Mouse (Mus musculus) liver, adult (tissue): ENCODE results near the gene Aaed1.

ENCODE experiments used
- GATA4 ChIP-seq: IDR thresholded peaks from 2 replicates; pipeline ENCODE4 v1.6.1; 2014; ENCODE audit warnings: mild to moderate bottlenecking, low read length; ENCODE audit not compliant: insufficient replicate concordance

Gene Aaed1

DNA sequence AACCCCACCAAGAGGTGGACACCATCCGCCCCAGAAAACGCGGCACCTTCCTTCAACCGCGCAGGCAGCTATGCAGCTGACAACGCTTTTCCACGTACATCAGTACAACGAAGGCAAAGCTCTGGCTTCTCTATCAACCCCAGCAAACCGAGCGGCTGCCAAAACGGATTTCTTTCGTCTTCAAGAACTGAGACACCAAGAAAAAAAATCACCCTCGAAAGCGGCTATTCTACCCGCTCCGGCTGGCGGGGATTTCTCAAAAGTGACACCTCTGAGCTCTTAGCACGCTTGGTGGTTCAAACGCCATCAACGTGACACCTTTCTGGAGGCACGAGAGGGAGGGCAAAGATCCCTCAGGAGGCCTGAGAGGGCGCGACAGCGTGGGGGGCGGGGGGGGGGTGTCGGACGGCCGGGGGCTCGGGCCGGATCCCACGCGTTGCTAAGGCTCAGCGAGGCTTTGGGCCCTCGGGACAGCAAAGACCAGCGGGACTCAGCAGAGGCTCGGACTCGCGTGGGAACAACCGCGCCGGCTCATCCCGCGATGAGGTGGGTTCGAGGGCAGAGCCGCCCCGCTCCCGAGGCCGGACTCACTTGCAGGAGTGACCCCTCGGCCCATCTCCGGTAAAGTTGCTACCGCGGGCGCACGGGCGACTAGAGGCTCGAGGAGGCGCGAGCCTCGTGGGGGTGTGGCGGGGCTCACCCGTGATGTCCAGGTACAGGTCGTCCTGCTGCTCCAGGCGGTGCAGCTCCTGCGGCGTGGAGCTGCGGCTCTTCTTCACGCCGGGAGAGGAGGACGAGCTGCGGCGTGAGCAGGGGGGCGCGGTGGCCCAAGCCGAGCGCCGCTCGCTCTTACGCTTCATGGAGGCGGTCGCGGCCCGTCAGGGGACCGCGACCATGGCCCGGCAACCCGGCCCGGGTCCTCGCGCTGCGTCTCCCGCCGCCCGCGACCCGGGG, 38.3 kb downstream of the Aaed1 start:
- no peak for TF ChIP-seq GATA4

- TF ChIP-seq GATA4: no peak
These were observed 39.2 kb downstream of the Aaed1 start for GRCm38 (mm10) chr13:64273352-64273751.

DNA sequence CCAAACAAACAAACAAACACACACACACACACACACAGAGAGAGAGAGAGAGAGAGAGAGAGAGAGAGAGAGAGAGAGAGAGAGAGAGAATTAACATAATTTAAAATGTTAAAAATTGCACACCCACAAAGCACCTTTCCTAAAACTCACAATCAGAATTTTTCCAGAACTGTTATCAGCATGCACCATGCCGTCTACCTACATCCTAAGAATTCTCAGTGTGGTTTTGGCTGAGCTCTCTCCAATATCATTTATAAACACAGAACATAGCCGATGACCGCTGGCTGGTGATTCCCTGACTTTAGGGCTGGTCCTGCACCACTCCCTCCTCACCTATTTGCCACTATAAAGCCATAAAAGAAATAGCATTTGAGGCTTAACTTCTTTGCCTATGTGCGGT, 44.1 kb downstream of the Aaed1 start:
- TF ChIP-seq GATA4: no peak

- no peak for TF ChIP-seq GATA4
These were observed 45.4 kb downstream of the Aaed1 start for GRCm38 (mm10) chr13:64267151-64267550.

DNA sequence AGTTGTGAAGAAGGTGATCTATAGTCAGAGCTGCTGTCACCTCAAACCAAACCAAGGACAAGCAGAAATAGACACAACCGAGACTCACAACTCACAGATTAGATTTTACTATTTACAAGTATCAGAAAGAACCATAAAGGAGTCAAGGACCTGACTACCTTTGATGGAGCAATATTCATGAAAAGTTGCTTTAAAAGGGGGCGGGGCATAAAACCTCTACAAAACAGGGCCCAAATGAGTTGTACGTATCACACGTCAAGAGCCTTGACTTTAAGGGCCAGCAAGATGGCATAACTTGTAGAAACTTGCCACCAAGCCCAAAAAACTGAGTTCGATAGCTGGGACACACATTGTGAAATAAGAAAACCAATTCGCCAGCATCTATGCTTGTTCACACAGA, 47.9 kb downstream of the Aaed1 start:
- TF ChIP-seq GATA4: no peak

GRCm38 (mm10) chr13:64259903-64260302, 52.6 kb downstream of the Aaed1 start:
- no peak for TF ChIP-seq GATA4

DNA sequence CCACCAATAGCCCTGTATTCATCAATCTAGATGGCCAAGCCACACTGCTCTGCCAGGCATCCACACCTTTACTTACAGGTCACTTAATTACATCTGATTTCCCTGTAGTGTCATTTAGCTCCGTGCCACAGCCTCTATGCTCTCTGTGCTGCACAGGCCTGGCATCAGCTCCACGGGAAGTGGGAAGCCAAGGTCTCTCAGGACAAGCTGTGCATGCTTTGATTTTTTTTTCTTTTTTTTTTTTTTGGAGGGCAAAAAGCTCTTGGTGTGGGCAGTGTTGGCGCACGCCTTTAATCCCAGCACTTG, 54.0 kb downstream of the Aaed1 start:
- TF ChIP-seq GATA4: no peak

- TF ChIP-seq GATA4: no peak
These were observed 54.5 kb downstream of the Aaed1 start for GRCm38 (mm10) chr13:64257814-64258515.

DNA sequence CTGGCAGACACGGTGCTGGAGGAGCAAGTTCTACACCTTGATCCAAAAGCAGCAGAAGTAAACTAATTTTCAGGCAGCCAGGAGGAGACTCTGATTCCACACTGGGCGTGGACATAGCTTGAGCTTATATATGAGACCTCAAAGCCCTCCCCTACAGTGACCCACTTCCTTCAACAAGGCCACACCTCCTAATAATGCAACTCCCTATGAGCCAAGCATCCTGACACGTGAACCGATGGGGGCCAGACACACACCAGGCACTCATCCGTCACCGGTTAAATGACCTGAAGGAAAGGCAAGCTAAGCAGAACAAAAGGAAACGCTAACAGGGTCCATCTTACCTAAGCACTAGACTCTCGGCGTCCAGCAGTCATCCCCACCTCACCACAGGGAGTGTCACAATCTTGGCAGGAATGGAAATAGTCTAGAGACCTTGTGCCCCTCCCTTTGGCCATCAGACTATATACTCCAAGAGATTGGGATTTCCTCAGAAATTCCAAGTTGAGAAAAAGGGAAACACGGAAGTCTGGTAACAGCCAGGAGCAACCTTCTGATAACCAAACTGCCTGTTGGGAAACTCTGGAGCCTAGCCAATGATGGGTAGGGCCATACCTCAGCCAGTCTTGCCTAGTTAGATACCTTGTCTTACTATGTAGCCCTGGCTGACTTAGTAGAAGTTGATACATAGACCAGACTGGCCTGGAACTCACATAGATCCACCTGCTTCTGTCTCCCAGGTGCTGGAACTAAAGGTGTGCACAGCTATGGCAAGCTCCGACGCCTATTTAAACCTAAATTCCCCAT, 55.3 kb downstream of the Aaed1 start:
- TF ChIP-seq GATA4: no peak

- no peak for TF ChIP-seq GATA4
These were observed 58.8 kb downstream of the Aaed1 start for GRCm38 (mm10) chr13:64253697-64254096.

DNA sequence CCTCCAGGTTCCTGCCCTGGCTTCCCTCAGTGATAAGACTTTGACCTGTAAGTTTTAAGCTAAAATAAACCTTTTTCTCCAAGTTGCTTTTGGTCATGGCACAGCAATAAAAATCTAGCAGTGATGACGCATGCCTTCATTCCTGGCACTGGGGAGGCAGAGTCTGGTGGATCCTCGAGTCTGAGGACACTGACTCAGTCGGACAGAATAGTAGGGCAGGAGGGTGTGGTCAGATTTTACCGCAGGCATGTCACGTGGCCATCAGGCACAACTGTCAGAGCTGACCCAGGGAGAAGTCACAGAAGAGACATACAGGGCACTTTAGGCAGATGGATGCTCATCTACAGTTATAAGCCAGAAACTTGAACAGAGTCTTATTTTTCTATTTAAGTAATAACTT, 60.4 kb downstream of the Aaed1 start:
- TF ChIP-seq GATA4: no peak

- TF ChIP-seq GATA4: no peak
These were observed 62.1 kb downstream of the Aaed1 start for GRCm38 (mm10) chr13:64250363-64250762.

GRCm38 (mm10) chr13:64248775-64249524, 63.6 kb downstream of the Aaed1 start:
- TF ChIP-seq GATA4: no peak

GRCm38 (mm10) chr13:64248161-64248774, 64.2 kb downstream of the Aaed1 start:
- TF ChIP-seq GATA4: 0 out of 2 replicates have a peak, but pooled peaks have one; percentile 43
